Mouse (Mus musculus) layer of hippocampus, adult 6 months (tissue): Measurements from ENCODE around the gene Nedd8. TPM values are rescaled to one million over a fixed set of nuclear protein-coding genes. Genes with fewer than 3 reads are reported as not detected.

Experiments used
- long read RNA-seq, 2 experiments: library from polyadenylated mRNA; unstranded; transcript quantifications; one replicate each; pipeline ENCODE4 v2.0.0; 2019 to 2020
- polyA plus RNA-seq: library from polyadenylated mRNA; unstranded; fragments of <200 nt; fragmentation: Nextera tagmentation; gene quantifications from 2 replicates; pipeline ENCODE4 v1.2.3, GENCODE M21; 2021

Nedd8 gene
- 665 and 692 TPM in 2 replicates for polyA plus RNA-seq
- long read RNA-seq, experiment 1, transcript Nedd8-201 (4 exons, 824 nt) = major isoform, 274 of 291 reads
- long read RNA-seq, experiment 1, partial matches to known transcripts = 7 of 291 reads
- long read RNA-seq, experiment 1, other reads (novel, unspliced or antisense) = 7 of 291 reads
- long read RNA-seq, experiment 2, transcript Nedd8-201 (4 exons, 824 nt) = major isoform, 40 of 43 reads
- long read RNA-seq, experiment 2, partial matches to known transcripts = 1 of 43 reads
- long read RNA-seq, experiment 2, other reads (novel, unspliced or antisense) = 2 of 43 reads

GRCm38 (mm10) chr14:55671833-55672740, at the start of gene Nedd8, which contains the start of gene Gmpr2:
TSS of gene Nedd8 (minus strand) at chr14:55672124.
TSS of gene Gmpr2 (plus strand) at chr14:55671941.

GRCm38 (mm10) chr14:55713729-55714122, 41.8 kb upstream of the Nedd8 start, which contains the start of gene Tgm1:
TSS of gene Tgm1 (minus strand) at chr14:55713926.

GRCm38 (mm10) chr14:55681160-55682117, 9.5 kb upstream of the Nedd8 start, which contains the start of gene Tinf2:
TSS of gene Tinf2 (minus strand) at chr14:55681820.

GRCm38 (mm10) chr14:55659960-55660573, 11.9 kb downstream of the Nedd8 start, which contains the start of gene Mdp1:
TSS of gene Mdp1 (minus strand) at chr14:55660508.

GRCm38 (mm10) chr14:55649884-55650283, 22.0 kb downstream of the Nedd8 start, which contains the start of gene Tssk4:
TSS of gene Tssk4 (plus strand) at chr14:55650184.

GRCm38 (mm10) chr14:55643060-55643907, 28.6 kb downstream of the Nedd8 start, which contains the start of gene Tm9sf1:
TSS of gene Tm9sf1 (minus strand) at chr14:55643806.

GRCm38 (mm10) chr14:55637795-55638194, 34.1 kb downstream of the Nedd8 start, which contains the start of gene Gm49378:
TSS of gene Gm49378 (minus strand) at chr14:55637895.

GRCm38 (mm10) chr14:55635523-55636007, 36.4 kb downstream of the Nedd8 start, which contains the start of gene Ipo4:
TSS of gene Ipo4 (minus strand) at chr14:55635957.

GRCm38 (mm10) chr14:55617822-55618221, 54.1 kb downstream of the Nedd8 start, which contains the start of gene Rec8:
TSS of gene Rec8 (plus strand) at chr14:55618037.

Other genes with a start within 250 kb of the Nedd8 start
- gene Dhrs4, start 193.4 kb downstream of the Nedd8 start, polyA plus RNA-seq = 22.5 and 23.0 TPM in 2 replicates
- gene Carmil3, start 181.5 kb downstream of the Nedd8 start, polyA plus RNA-seq = 1.8 and 2.9 TPM in 2 replicates
- 661 and 751 TPM in 2 replicates for gene Cpne6, start 161.7 kb downstream of the Nedd8 start, polyA plus RNA-seq
- gene Nrl, start 147.1 kb downstream of the Nedd8 start, polyA plus RNA-seq = 0.13 TPM in 1 of 2 replicates, not detected in the other
- 28.8 and 36.0 TPM in 2 replicates for gene Pck2, start 131.9 kb downstream of the Nedd8 start, polyA plus RNA-seq
- 70.4 and 77.7 TPM in 2 replicates for gene Dcaf11, start 112.1 kb downstream of the Nedd8 start, polyA plus RNA-seq
- not detected in 2 replicates for gene A730061H03Rik, start 111.7 kb downstream of the Nedd8 start, polyA plus RNA-seq
- gene Fitm1, start 96.5 kb downstream of the Nedd8 start, polyA plus RNA-seq = not detected in 2 replicates
- gene Psme1, start 94.0 kb downstream of the Nedd8 start, polyA plus RNA-seq = 54.2 and 58.9 TPM in 2 replicates
- gene Emc9, start 86.8 kb downstream of the Nedd8 start, polyA plus RNA-seq = 151 and 161 TPM in 2 replicates
- gene Psme2, start 81.0 kb downstream of the Nedd8 start, polyA plus RNA-seq = 115 TPM in 2 replicates
- 6.5 and 11.3 TPM in 2 replicates for gene Rnf31, start 80.4 kb downstream of the Nedd8 start, polyA plus RNA-seq
- 4.6 and 5.9 TPM in 2 replicates for gene Irf9, start 68.6 kb downstream of the Nedd8 start, polyA plus RNA-seq
- gene Rec8, start 54.1 kb downstream of the Nedd8 start, polyA plus RNA-seq = 0.78 and 0.95 TPM in 2 replicates
- gene Ipo4, start 36.2 kb downstream of the Nedd8 start, polyA plus RNA-seq = 48.5 and 50.1 TPM in 2 replicates
- gene Gm49378, start 34.2 kb downstream of the Nedd8 start, polyA plus RNA-seq = 0.14 and 0.48 TPM in 2 replicates
- gene Tm9sf1, start 28.3 kb downstream of the Nedd8 start, polyA plus RNA-seq = 32.7 and 36.4 TPM in 2 replicates
- gene Tssk4, start 21.9 kb downstream of the Nedd8 start, polyA plus RNA-seq = 0.11 and 0.29 TPM in 2 replicates
- 62.3 and 63.2 TPM in 2 replicates for gene Mdp1, start 11.6 kb downstream of the Nedd8 start, polyA plus RNA-seq
- 24.9 and 27.8 TPM in 2 replicates for gene Gmpr2, start 183 bp downstream of the Nedd8 start, polyA plus RNA-seq
- 8.2 and 9.7 TPM in 2 replicates for gene Tinf2, start 9.7 kb upstream of the Nedd8 start, polyA plus RNA-seq
- gene Tgm1, start 41.8 kb upstream of the Nedd8 start, polyA plus RNA-seq = 0.08 TPM in 1 of 2 replicates, not detected in the other
- 31.9 and 38.2 TPM in 2 replicates for gene Rabggta, start 50.1 kb upstream of the Nedd8 start, polyA plus RNA-seq
- gene Dhrs1, start 73.6 kb upstream of the Nedd8 start, polyA plus RNA-seq = 123 and 128 TPM in 2 replicates
- gene Nop9, start 73.6 kb upstream of the Nedd8 start, polyA plus RNA-seq = 8.1 and 8.5 TPM in 2 replicates
- gene Cideb, start 86.3 kb upstream of the Nedd8 start, polyA plus RNA-seq = 3.9 and 5.8 TPM in 2 replicates
- 0.16 and 0.54 TPM in 2 replicates for gene Ltb4r2, start 89.3 kb upstream of the Nedd8 start, polyA plus RNA-seq
- 0.26 TPM in 1 of 2 replicates, not detected in the other for gene Ltb4r1, start 93.8 kb upstream of the Nedd8 start, polyA plus RNA-seq
- 1.4 TPM in 2 replicates for gene Adcy4, start 112.0 kb upstream of the Nedd8 start, polyA plus RNA-seq
- 0.45 and 0.55 TPM in 2 replicates for gene Ripk3, start 116.7 kb upstream of the Nedd8 start, polyA plus RNA-seq
- gene Nfatc4, start 151.0 kb upstream of the Nedd8 start, polyA plus RNA-seq = 0.25 TPM in 1 of 2 replicates, not detected in the other
- gene Nynrin, start 181.9 kb upstream of the Nedd8 start, polyA plus RNA-seq = 0.49 and 0.88 TPM in 2 replicates
- 0.06 and 0.09 TPM in 2 replicates for gene Cbln3, start 212.3 kb upstream of the Nedd8 start, polyA plus RNA-seq
- gene Khnyn, start 212.8 kb upstream of the Nedd8 start, polyA plus RNA-seq = 2.3 and 2.4 TPM in 2 replicates
- 160 TPM in 2 replicates for gene Sdr39u1, start 228.2 kb upstream of the Nedd8 start, polyA plus RNA-seq